Mouse (Mus musculus): ENCODE data around the gene Npas2. TPM values are rescaled to one million over a fixed set of nuclear protein-coding genes. Genes with fewer than 3 reads are reported as not detected.

Npas2 gene
- polyA plus RNA-seq, 1 experiment from 2014 or later, result 0.53 TPM

- 81% methylated on average over 3 of the region's 3 CpGs for WGBS
Measured at GRCm38 (mm10) chr1:39217584-39217983, 24.1 kb downstream of the Npas2 start.

GRCm38 (mm10) chr1:39228401-39228800, 34.9 kb downstream of the Npas2 start:
- Histone ChIP-seq H3K4me3 (no peak overlapping the region), H3K4me2 (no peak overlapping the region), H3K27ac (replicated peaks) (no peak overlapping the region), H3K9ac (no peak overlapping the region), H3K9me3 (no peaks in the 10 kb centered on the region), H3K36me3 (no peaks in the 10 kb centered on the region), H3K27me3 (replicated peaks) (no peaks in the 10 kb centered on the region), H3K4me1 (no peaks in the 10 kb centered on the region)
- ATAC-seq (ENCODE audit: extremely low read depth, insufficient number of reproducible peaks, low FRiP score, low TSS enrichment), result no peak
- WGBS, result 87% methylated on average over 5 of the region's 5 CpGs

More at GRCm38 (mm10) chr1:39217584-39217983, 24.1 kb downstream of the Npas2 start:
- Histone ChIP-seq H3K27me3 (replicated peaks) (0 out of 2 replicates have a peak, but pooled peaks cover under 1% of the 10 kb centered on the region), H3K9me3 (no peaks in the 10 kb centered on the region), H3K4me3 (no peak overlapping the region), H3K4me1 (peaks cover 5% of the 10 kb centered on the region), H3K4me2 (no peak overlapping the region), H3K9ac (no peak overlapping the region), H3K36me3 (no peaks in the 10 kb centered on the region), H3K27ac (replicated peaks) (no peak overlapping the region)
- ATAC-seq (ENCODE audit: extremely low read depth, insufficient number of reproducible peaks, low FRiP score, low TSS enrichment), result no peak

DNA sequence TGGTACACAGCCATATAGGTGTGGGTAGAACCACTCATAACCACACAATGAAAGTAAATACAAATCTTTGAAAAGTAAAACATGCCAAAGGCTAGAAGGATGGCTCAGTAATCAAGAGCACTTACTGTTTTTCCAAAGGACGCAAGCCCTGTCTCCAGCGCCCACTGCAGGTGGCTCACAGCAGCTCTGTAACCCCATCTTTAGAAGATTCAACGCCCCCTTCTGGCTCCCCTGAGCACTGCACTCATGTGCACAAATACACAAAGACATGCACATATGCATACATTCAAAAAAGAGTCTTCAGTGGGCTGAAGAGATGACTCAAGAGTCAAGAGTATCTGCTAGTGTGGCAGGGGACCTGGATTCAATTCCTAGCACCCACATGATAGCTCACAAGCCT, 36.5 kb downstream of the Npas2 start:
- no peak overlapping the region for H3K9ac ChIP-seq
- no peaks in the 10 kb centered on the region for H3K9me3 ChIP-seq
- H3K27me3 ChIP-seq (replicated peaks), result no peaks in the 10 kb centered on the region
- peaks cover 3% of the 10 kb centered on the region; the same call in 1 of the 2 replicates for H3K4me1 ChIP-seq
- no peak overlapping the region for H3K27ac ChIP-seq (replicated peaks)
- 63% methylated on average over 3 of the region's 3 CpGs for WGBS
- H3K4me2 ChIP-seq, result no peak overlapping the region
- no peaks in the 10 kb centered on the region for H3K36me3 ChIP-seq
- no peak overlapping the region for H3K4me3 ChIP-seq
- no peak for ATAC-seq (ENCODE audit: extremely low read depth, insufficient number of reproducible peaks, low FRiP score, low TSS enrichment)

GRCm38 (mm10) chr1:39234815-39235449, 41.4 kb downstream of the Npas2 start:
- Histone ChIP-seq H3K36me3 (no peaks in the 10 kb centered on the region), H3K9me3 (no peaks in the 10 kb centered on the region), H3K4me1 (peaks cover 17% of the 10 kb centered on the region), H3K27me3 (replicated peaks) (no peaks in the 10 kb centered on the region), H3K4me3 (no peak overlapping the region), H3K27ac (replicated peaks) (no peak overlapping the region), H3K9ac (no peak overlapping the region), H3K4me2 (no peak overlapping the region)
- 51% methylated on average over 11 of the region's 11 CpGs for WGBS
- no peak for ATAC-seq (ENCODE audit: extremely low read depth, insufficient number of reproducible peaks, low FRiP score, low TSS enrichment)

DNA sequence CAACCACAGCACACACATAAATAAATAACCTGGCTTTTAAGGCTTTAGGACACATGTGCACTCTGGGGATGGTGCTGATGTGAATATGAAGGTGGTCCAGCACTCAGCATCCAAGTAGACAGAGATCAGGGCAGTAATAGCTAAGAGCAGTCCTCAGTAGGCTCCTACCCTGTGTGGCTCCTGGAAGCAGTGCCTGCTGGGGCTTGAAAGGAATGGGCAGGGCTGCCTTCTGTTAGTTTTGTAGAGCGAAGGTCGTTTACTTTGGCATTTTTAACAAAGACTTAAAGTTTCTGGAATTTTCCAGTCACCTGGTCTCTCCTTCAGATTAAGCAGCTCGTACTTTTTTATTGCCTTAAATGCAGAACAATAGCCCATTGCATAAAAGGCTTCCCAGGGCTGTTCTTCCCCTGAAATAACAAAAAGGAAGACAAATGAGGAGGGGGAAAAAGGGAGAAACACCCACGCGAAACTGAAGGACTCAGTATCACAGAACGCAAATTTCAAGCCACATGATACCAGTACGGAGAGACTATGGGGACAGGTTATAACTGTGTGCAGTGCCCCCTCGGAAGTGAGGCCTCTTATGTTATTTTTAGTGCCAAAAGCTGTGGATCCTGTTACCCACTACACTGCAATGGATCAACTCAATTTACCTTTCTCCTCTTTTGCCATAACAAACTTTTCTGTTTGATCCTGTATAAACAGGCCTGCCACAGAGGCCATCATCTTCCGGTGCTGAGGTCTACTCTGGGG, 44.1 kb downstream of the Npas2 start:
- no peak overlapping the region for H3K9ac ChIP-seq
- WGBS, result 60% methylated on average over 9 of the region's 9 CpGs
- no peaks in the 10 kb centered on the region for H3K36me3 ChIP-seq
- no peak overlapping the region for H3K27ac ChIP-seq (replicated peaks)
- no peaks in the 10 kb centered on the region for H3K27me3 ChIP-seq (replicated peaks)
- no peaks in the 10 kb centered on the region for H3K9me3 ChIP-seq
- ATAC-seq (ENCODE audit: extremely low read depth, insufficient number of reproducible peaks, low FRiP score, low TSS enrichment), result no peak
- H3K4me2 ChIP-seq, result no peak overlapping the region
- no peak overlapping the region for H3K4me3 ChIP-seq
- peaks cover 17% of the 10 kb centered on the region for H3K4me1 ChIP-seq

DNA sequence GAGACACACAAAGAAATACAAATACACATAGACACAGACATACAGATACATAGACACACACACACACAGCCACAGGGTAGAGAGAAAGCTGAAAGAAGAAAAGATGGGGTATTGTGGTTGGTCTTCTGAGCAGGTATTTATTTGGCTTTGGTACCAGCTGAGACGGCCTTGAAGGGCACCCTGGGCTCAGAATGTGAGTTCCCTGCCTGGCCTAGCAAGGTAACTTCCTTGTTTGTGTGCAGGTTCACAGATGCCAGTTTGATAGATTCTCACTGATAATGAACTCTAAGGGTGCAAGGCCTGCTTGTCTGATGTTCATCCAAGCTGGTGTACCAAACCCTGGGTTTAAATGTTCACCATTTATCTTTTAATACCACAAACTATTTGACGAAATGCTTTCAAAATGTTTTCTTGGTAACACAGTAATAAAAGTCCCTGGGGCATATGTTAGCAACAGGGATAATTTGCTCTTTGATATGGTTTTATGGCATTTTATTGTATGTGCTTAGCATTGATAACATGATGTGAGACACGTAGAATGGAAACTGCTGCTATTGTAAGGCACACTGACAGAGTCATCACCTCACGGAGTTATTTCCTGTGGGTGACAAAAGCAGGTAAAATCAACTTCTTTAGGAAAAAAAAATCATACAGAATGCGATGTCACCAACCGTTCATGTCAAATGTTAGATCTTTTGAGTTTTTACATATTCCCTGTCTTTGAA, 47.5 kb downstream of the Npas2 start:
- Histone ChIP-seq H3K36me3 (no peaks in the 10 kb centered on the region), H3K27ac (replicated peaks) (no peak overlapping the region), H3K4me2 (no peak overlapping the region), H3K9me3 (no peaks in the 10 kb centered on the region), H3K4me1 (peaks cover 10% of the 10 kb centered on the region), H3K4me3 (no peak overlapping the region), H3K27me3 (replicated peaks) (no peaks in the 10 kb centered on the region), H3K9ac (no peak overlapping the region)
- no peak for ATAC-seq (ENCODE audit: extremely low read depth, insufficient number of reproducible peaks, low FRiP score, low TSS enrichment)
- WGBS, result 78% methylated on average over 6 of the region's 6 CpGs

- WGBS, result 35% methylated on average over 1 of the region's 1 CpGs
- H3K4me3 ChIP-seq, result no peak overlapping the region
- no peaks in the 10 kb centered on the region for H3K36me3 ChIP-seq
- ATAC-seq (ENCODE audit: extremely low read depth, insufficient number of reproducible peaks, low FRiP score, low TSS enrichment), result no peak
- no peaks in the 10 kb centered on the region for H3K4me1 ChIP-seq
- no peak overlapping the region for H3K27ac ChIP-seq (replicated peaks)
- no peak overlapping the region for H3K9ac ChIP-seq
- H3K4me2 ChIP-seq, result no peak overlapping the region
- no peaks in the 10 kb centered on the region for H3K27me3 ChIP-seq (replicated peaks)
- H3K9me3 ChIP-seq, result no peaks in the 10 kb centered on the region
Measured at GRCm38 (mm10) chr1:39244726-39245125, 51.2 kb downstream of the Npas2 start.

- no peak for ATAC-seq (ENCODE audit: extremely low read depth, insufficient number of reproducible peaks, low FRiP score, low TSS enrichment)
- H3K9ac ChIP-seq, result no peak overlapping the region
- H3K4me1 ChIP-seq, result no peaks in the 10 kb centered on the region
- WGBS, result 50% methylated on average over 7 of the region's 7 CpGs
- H3K4me3 ChIP-seq, result no peak overlapping the region
- no peak overlapping the region for H3K27ac ChIP-seq (replicated peaks)
- peaks cover 8% of the 10 kb centered on the region; the same call in 1 of the 2 replicates for H3K27me3 ChIP-seq (replicated peaks)
- no peak overlapping the region for H3K4me2 ChIP-seq
- no peaks in the 10 kb centered on the region for H3K36me3 ChIP-seq
- no peaks in the 10 kb centered on the region for H3K9me3 ChIP-seq
Measured at GRCm38 (mm10) chr1:39251679-39252078, 58.1 kb downstream of the Npas2 start.

DNA sequence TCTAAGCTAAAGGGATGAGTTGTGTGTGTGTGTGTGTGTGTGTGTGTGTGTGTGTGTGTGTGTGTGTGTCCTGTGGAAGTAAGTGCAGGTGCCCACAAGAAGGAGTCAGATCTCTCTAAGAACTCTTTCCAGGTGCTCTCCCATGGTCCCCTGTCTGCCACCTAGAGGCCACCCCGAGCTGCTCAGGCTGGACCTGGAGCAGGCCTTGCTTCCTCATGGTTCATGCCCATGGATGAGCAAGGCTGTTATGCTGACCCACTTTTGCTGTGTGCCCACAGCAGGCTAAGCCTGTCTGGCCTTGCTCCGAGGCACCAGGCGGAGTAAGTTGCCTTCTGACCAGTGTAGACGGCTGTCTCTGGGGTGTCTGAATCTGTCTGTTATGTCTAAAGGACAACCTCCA, 60.2 kb downstream of the Npas2 start:
- Histone ChIP-seq H3K27me3 (replicated peaks) (peaks cover 8% of the 10 kb centered on the region; the same call in 1 of the 2 replicates), H3K9ac (no peak overlapping the region), H3K9me3 (no peaks in the 10 kb centered on the region), H3K4me1 (no peaks in the 10 kb centered on the region), H3K36me3 (no peaks in the 10 kb centered on the region), H3K4me3 (no peak overlapping the region), H3K27ac (replicated peaks) (no peak overlapping the region), H3K4me2 (no peak overlapping the region)
- 74% methylated on average over 4 of the region's 4 CpGs for WGBS
- ATAC-seq (ENCODE audit: extremely low read depth, insufficient number of reproducible peaks, low FRiP score, low TSS enrichment), result no peak

DNA sequence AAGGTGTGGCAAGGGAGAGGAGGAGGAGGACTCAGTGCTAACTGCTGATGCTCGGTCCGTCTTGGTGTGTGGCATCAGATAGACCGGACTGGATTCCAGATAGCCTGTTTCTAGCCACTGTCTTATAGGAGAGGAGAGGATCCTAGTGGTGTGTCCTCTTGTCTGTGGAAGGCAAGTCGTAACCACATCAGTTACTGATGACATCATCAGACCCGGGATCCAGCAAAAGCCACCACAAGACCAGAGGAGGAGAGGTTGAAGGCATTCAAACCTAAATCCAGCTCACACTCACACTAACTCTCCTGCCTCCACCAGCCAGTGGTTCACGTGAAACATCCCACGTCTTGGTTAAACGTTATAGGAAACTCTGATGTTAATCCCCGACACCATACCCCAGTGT, 62.5 kb downstream of the Npas2 start:
- no peak overlapping the region for H3K9ac ChIP-seq
- no peaks in the 10 kb centered on the region for H3K36me3 ChIP-seq
- 82% methylated on average over 9 of the region's 9 CpGs for WGBS
- no peak overlapping the region for H3K4me3 ChIP-seq
- no peak for ATAC-seq (ENCODE audit: extremely low read depth, insufficient number of reproducible peaks, low FRiP score, low TSS enrichment)
- no peaks in the 10 kb centered on the region for H3K9me3 ChIP-seq
- H3K4me2 ChIP-seq, result no peak overlapping the region
- no peaks in the 10 kb centered on the region for H3K4me1 ChIP-seq
- no peak overlapping the region for H3K27ac ChIP-seq (replicated peaks)
- peaks cover 8% of the 10 kb centered on the region; the same call in 1 of the 2 replicates for H3K27me3 ChIP-seq (replicated peaks)

DNA sequence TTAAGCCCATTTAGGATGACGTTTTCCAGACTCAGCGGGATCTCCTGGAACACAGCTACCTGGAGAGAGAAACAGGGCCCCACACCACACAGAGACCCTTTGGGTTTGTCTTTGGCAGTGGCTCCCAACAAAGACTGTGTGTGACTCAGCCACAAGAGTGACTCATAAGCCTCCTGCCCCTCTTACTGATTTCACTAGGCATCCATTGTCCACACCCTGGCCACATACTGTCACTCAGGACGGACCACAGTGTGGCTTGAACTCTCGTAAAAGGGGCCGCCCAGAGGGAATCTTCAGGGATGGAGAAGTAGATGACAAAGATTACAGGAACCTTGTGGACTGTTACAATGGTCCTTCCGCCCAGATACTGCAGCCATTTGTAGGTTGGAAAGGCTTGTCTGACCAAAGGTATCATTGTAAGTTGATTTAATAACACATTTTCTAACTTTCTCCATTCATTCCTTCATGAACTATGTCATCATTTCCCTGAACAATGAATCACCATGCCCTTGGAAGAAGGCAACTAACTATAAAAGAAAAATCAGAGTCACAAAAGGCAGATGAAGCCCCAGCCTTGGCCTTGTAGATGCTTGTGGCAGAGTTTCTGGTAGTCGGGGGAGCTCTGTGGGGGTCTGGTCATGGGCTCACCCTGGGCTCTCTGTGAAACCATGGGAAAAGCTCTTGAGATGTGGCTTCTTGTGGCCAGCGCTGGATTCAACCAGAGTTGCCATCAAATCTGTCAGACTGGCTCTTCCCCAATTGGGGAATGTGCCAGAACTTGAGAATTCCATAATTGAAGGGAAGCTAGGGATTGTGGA, 63.2 kb downstream of the Npas2 start:
- Histone ChIP-seq H3K4me1 (no peaks in the 10 kb centered on the region), H3K9me3 (no peaks in the 10 kb centered on the region), H3K9ac (no peak overlapping the region), H3K36me3 (no peaks in the 10 kb centered on the region), H3K4me2 (no peak overlapping the region), H3K27ac (replicated peaks) (no peak overlapping the region), H3K4me3 (no peak overlapping the region), H3K27me3 (replicated peaks) (peaks cover 10% of the 10 kb centered on the region; the same call in 1 of the 2 replicates)
- WGBS, result 71% methylated on average over 8 of the region's 8 CpGs
- no peak for ATAC-seq (ENCODE audit: extremely low read depth, insufficient number of reproducible peaks, low FRiP score, low TSS enrichment)

All from heart, embryonic 13.5 days (tissue).